Mouse (Mus musculus) bone marrow, adult 2 months (tissue): Measurements from ENCODE around the gene Stra8.

Experiments
- CTCF ChIP-seq: fragments of 200-500 bp; IDR thresholded peaks from 2 replicates; pipeline ENCODE4 v1.5.1; 2011; ENCODE audit warnings: low read length, control low read depth; ENCODE audit not compliant: control insufficient read depth, insufficient read depth
- POLR2A ChIP-seq: fragments of 200-500 bp; IDR thresholded peaks from 2 replicates; pipeline ENCODE4 v1.6.1; 2011; ENCODE audit warnings: low read depth, mild to moderate bottlenecking, control low read depth, low read length, borderline replicate concordance; ENCODE audit not compliant: control insufficient read depth

DNA sequence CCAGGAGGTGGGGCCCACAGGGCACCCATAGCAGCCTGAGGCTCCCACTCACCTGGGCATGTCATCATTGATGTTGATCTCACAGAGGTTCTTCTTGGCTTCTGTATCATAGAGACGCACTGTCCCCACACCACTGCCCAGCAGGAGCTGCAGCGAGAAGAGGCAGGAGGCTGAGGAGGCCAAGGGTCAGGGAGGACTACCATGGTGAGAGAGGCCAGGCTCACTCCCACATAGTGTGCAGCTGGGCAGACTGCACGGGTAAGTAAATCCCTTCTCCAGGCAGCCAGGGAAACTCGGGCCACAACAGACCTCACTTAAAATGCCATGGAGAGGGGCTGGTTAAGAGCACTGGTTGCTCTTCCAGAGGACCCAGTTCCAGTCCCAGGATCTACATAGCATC, 30.8 kb upstream of the Stra8 start:
- no peak for TF ChIP-seq CTCF
- no peak for TF ChIP-seq POLR2A
